Mouse (Mus musculus) thymus, adult 2 months (tissue): Measurements from ENCODE around the gene Kif13a. TPM values are rescaled to one million over a fixed set of nuclear protein-coding genes. Genes with fewer than 3 reads are reported as not detected.

ENCODE experiments used
- DNase-seq: peaks from one replicate; pipeline ENCODE4 v3.0.0; 2021
- H3K27ac ChIP-seq: fragments of 200-500 bp; 2 replicates; pipeline ENCODE4 v1.5.1; 2012; ENCODE audit warnings: low read length, control low read depth; ENCODE audit not compliant: control insufficient read depth, insufficient read depth
- H3K27me3 ChIP-seq: fragments of 200-500 bp; 2 replicates; pipeline ENCODE4 v1.6.1; 2012; ENCODE audit warnings: mild to moderate bottlenecking, low read length, moderate library complexity, mixed read lengths; ENCODE audit not compliant: control insufficient read depth, insufficient read depth
- H3K36me3 ChIP-seq: fragments of 200-500 bp; 2 replicates; pipeline ENCODE4 v1.6.1; 2012; ENCODE audit warnings: mild to moderate bottlenecking, low read length, moderate library complexity; ENCODE audit not compliant: control insufficient read depth, insufficient read depth
- H3K4me1 ChIP-seq: fragments of 200-500 bp; replicated peaks from 2 replicates; pipeline ENCODE4 v1.6.1; 2012; ENCODE audit warnings: low read length; ENCODE audit not compliant: control insufficient read depth, insufficient read depth
- H3K4me3 ChIP-seq: fragments of 200-500 bp; 2 replicates; pipeline ENCODE4 v1.5.1; 2012; ENCODE audit warnings: mild to moderate bottlenecking, low read length, control low read depth, moderate library complexity; ENCODE audit not compliant: control insufficient read depth, insufficient read depth
- CTCF ChIP-seq: fragments of 200-500 bp; IDR thresholded peaks from 2 replicates; pipeline ENCODE4 v1.5.1; 2012; ENCODE audit warnings: mild to moderate bottlenecking, control low read depth, low read length, moderate library complexity, borderline replicate concordance; ENCODE audit not compliant: control insufficient read depth, poor library complexity, insufficient read depth; ENCODE audit errors: extremely low read depth
- POLR2A ChIP-seq: fragments of 200-500 bp; IDR thresholded peaks from 2 replicates; pipeline ENCODE4 v1.6.1; 2012; ENCODE audit warnings: mild to moderate bottlenecking, low read length, control low read depth, moderate library complexity; ENCODE audit not compliant: control insufficient read depth, poor library complexity, insufficient read depth; ENCODE audit errors: extremely low read depth
- WGBS: fragments of 180-500 bp; shearing (Covaris S2); methylation state at CpG from one replicate; pipeline ENCODE4 v1.1.7; 2018; 5-methylcytosine and 5-hydroxymethylcytosine counted together
- polyA plus RNA-seq: library from polyadenylated mRNA; depleted of rRNA; stranded (reverse); fragments of >200 nt; gene quantifications from 2 replicates; pipeline ENCODE4 v1.2.3, GENCODE M21; 2012

The Kif13a gene
- polyA plus RNA-seq, 1 experiment: 6.4 TPM

DNA sequence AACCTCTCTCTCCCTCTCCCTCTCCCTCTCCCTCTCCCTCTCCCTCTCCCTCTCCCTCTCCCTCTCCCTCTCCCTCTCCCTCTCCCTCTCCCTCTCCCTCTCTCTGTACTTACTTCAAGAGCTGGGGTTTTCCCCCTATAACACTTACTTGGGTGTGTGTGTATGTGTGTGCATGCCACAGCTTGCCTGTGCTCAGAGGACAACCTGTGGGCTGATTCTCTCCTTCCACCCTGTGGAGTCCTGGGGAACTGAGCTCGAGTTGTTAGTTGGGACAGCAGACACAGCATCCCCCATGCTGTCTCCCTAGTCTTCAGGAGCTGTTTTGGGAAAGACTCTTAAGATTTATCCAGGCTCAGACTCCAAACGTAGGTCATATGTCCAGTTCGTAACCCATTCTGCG, 37.6 kb upstream of the Kif13a start:
- WGBS: 80% methylated on average over 4 of the region's 4 CpGs
- H3K27ac ChIP-seq: no peak overlapping the region

DNA sequence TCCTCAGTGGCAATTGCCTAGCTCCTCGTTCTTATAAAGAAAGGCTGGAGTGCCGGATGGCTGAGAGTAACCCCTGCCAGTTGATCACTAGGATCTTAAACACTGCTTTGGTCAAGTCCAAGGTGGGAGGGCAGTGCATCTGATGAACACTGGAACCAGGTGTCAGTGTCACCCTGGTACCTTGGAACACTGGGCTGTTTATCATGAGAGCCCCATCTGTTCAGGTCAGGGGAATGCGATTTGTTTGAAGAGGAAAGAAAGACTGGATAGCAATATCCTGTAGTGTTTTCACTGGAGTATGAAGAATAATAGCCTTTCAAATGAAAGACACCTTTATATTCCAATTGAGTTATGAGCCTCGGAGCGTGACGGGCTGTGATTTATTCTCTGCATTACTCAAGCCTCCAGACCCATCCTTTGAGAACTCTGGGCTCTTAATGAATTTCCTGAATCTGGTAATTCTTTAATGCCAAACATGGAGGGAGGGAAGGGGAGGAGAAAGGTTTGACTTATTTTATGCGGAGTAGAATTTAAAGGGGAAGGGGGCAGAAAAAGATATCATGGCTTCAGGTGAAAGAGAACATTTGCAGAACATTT, 31.3 kb upstream of the Kif13a start:
- TF ChIP-seq POLR2A (no peak), CTCF (no peak)
- no peak overlapping the region for H3K27ac ChIP-seq
- no peaks in the 10 kb centered on the region for H3K27me3 ChIP-seq
- H3K4me3 ChIP-seq: no peak overlapping the region
- H3K36me3 ChIP-seq: no peaks in the 10 kb centered on the region
- WGBS: 94% methylated on average over 7 of the region's 7 CpGs
- H3K4me1 ChIP-seq: no peaks in the 10 kb centered on the region
- no peak for DNase-seq

More for the DNA sequence above, 37.6 kb upstream of the Kif13a start:
- TF ChIP-seq POLR2A (no peak), CTCF (no peak)
- Histone ChIP-seq H3K36me3 (no peaks in the 10 kb centered on the region), H3K4me1 (no peaks in the 10 kb centered on the region; the same call in 1 of the 2 replicates), H3K4me3 (no peak overlapping the region), H3K27me3 (no peaks in the 10 kb centered on the region)
- no peak for DNase-seq

DNA sequence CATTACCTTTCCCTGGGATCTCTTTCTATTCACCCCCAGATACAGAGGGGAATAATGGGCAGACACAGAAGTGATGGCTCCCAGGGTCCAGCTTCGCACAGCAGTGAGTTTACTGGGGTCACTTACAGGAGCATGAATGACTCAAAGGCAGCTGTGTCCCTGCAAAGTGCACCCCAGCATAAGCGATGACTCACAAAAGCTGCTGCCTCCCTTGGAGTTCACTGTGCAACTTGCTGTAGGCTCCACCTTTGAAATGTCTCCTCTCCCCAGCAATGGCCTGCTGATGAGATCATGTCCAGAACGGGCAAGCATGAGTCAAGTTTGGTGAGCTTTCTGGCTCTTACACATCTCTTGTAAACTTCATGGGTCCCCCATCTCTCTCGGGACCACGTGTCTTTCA, 29.5 kb upstream of the Kif13a start:
- WGBS: 97% methylated on average over 5 of the region's 5 CpGs

DNA sequence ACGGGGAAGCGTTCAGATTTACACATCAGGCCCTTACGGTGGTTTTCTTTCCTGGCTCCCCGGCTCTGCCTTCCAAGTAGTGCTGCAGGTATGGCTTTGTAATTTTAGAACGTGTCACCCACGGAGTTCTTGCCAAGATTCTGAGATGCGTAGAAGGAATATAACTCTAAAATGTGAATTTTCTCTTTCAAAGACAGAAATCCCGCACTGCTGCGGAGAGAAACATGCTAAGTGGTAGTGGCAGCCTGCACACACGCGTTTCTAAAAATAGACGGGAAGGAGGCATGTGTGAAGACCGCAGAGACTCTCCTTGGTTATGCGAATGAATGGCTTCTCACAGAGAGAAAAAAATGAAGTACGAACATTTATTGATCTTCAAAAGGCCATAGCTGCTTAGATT, 21.5 kb upstream of the Kif13a start:
- Histone ChIP-seq H3K4me1 (no peaks in the 10 kb centered on the region), H3K36me3 (no peaks in the 10 kb centered on the region), H3K27ac (no peak overlapping the region), H3K27me3 (no peaks in the 10 kb centered on the region), H3K4me3 (no peak overlapping the region)
- no peak for DNase-seq
- 90% methylated on average over 15 of the region's 15 CpGs for WGBS
- TF ChIP-seq POLR2A (no peak), CTCF (no peak)

More for the DNA sequence above, 29.5 kb upstream of the Kif13a start:
- Histone ChIP-seq H3K27ac (no peak overlapping the region), H3K4me3 (no peak overlapping the region), H3K36me3 (no peaks in the 10 kb centered on the region), H3K4me1 (no peaks in the 10 kb centered on the region), H3K27me3 (no peaks in the 10 kb centered on the region)
- no peak for DNase-seq
- TF ChIP-seq POLR2A (no peak), CTCF (no peak)

DNA sequence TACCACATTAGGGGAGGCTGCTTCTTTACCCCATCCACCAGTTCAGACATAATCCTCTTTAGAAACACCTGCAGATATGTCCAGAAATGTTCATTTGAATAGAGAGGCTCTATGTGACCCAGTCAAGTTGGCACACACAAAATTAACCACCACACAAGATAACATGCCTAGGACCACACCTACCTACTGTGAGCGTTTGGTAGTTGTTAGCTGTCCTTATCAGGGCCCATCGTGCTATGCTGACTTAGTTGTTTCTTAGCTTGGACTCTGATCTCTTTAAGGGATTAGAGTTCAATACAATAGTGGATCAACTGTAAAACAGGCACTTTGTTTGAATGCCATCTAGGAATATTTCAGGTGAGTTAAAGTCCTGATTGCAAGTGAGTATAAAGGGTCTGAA, 20.1 kb upstream of the Kif13a start:
- H3K27me3 ChIP-seq: no peaks in the 10 kb centered on the region
- 94% methylated on average over 2 of the region's 2 CpGs for WGBS

DNA sequence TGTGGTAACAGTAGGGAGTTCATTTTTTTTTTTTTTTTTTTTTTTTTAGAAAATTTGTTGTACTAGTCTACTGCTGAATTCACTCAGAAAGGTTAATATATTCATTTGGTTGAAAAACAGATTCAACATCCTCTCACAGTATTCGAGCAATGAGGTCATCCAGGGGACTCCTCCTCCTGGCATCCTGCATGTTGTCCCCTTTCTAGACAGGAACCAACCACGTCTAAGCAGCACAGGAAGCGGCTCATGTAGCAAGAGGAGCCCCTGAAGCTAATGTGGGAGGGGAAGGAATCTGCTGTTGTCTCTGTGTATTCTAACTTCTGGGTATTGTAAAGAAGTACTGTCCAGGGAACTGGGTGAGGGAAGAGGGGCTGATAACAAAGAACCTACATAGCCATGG, 18.4 kb upstream of the Kif13a start:
- H3K4me3 ChIP-seq: no peak overlapping the region
- 44% methylated on average over 3 of the region's 3 CpGs for WGBS

More for the DNA sequence above, 20.1 kb upstream of the Kif13a start:
- TF ChIP-seq POLR2A: no peak
- H3K4me1 ChIP-seq: no peaks in the 10 kb centered on the region
- no peak overlapping the region for H3K4me3 ChIP-seq
- no peak for DNase-seq
- H3K36me3 ChIP-seq: no peaks in the 10 kb centered on the region
- no peak overlapping the region for H3K27ac ChIP-seq

DNA sequence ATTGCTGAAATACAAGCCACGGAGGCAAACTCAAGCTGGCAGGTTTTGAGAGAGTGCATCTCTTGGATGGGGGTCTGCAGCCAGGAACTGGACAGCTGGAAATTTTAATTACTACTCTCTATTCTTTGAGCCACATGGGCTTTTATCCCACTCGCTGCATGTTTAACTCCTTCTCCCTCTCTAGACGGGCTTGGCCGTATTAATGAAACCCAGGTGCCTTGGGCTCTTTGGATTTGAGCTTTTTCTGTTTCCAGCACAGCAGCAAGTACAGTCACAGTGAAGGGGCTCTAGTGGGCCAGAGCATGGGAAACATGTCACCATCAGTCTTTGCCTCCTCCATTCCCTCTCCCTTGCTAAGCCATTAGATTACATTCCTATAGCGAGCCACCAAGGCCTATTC, 16.4 kb upstream of the Kif13a start:
- H3K4me3 ChIP-seq: no peak overlapping the region
- no peak overlapping the region for H3K27ac ChIP-seq
- TF ChIP-seq CTCF: no peak
- TF ChIP-seq POLR2A: no peak
- DNase-seq: no peak
- 94% methylated on average over 5 of the region's 5 CpGs for WGBS
- no peaks in the 10 kb centered on the region for H3K4me1 ChIP-seq
- no peaks in the 10 kb centered on the region for H3K27me3 ChIP-seq
- H3K36me3 ChIP-seq: no peaks in the 10 kb centered on the region

More for the DNA sequence above, 18.4 kb upstream of the Kif13a start:
- no peaks in the 10 kb centered on the region for H3K4me1 ChIP-seq
- DNase-seq: no peak
- H3K36me3 ChIP-seq: no peaks in the 10 kb centered on the region
- no peaks in the 10 kb centered on the region for H3K27me3 ChIP-seq
- TF ChIP-seq CTCF (no peak), POLR2A (no peak)
- H3K27ac ChIP-seq: no peak overlapping the region

DNA sequence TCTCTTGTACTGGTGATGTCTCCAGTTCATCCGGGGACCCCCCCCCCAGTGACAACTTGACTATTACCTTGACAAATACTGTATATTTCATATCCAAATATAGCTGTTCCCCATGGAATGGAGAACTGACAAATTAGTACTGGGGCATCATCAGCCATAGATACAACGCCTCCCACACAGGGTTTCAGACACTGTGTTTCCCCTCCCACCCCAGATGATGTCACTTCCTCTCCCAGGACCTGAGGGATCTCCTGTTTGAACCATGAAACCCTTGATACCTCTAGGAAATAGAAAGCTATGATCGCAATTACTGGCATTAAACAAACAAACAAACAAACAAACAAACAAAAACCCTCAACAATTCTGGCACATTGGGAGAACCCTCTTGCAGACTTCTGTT, 15.6 kb upstream of the Kif13a start:
- Histone ChIP-seq H3K4me3 (no peak overlapping the region), H3K36me3 (no peaks in the 10 kb centered on the region), H3K4me1 (no peaks in the 10 kb centered on the region), H3K27ac (no peak overlapping the region), H3K27me3 (no peaks in the 10 kb centered on the region)
- DNase-seq: no peak
- TF ChIP-seq POLR2A: no peak
- no peak for TF ChIP-seq CTCF
- WGBS: 83% methylated on average over 3 of the region's 3 CpGs
